Mouse (Mus musculus) myocyte (in vitro differentiated cells): ENCODE results near the gene Cnot1.

Experiments used
- MAX ChIP-seq: IDR thresholded peaks from one replicate; pipeline ENCODE4 v1.6.1; 2011; ENCODE audit warnings: low read depth, mild to moderate bottlenecking, control low read depth
- POLR2AphosphoS2 ChIP-seq: IDR thresholded peaks from one replicate; pipeline ENCODE4 v1.6.1; 2011; ENCODE audit warnings: low read depth, control low read depth; ENCODE audit not compliant: insufficient read length
- TCF12 ChIP-seq: IDR thresholded peaks from one replicate; pipeline ENCODE4 v1.6.1; 2011; ENCODE audit warnings: mild to moderate bottlenecking, control low read depth; ENCODE audit not compliant: poor library complexity, insufficient read depth, severe bottlenecking

DNA sequence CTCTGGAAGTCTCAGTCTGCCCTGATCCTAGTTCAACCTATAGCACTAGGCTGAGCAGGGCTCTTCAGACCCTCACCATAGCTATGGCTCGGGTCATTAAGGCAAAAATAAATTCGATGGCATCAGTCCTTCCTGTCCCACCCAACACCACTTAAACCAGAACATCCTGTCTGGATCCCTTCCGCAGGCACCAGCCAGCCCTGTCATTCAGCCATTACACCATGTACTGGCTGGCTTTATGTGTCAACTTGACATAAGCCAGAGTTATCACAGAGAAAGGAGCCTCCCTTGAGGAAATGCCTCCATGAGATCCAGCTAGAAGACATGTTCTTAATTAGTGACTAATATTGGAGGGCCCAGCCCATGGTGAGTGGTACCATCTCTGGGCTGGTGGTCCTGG lies 15.4 kb upstream of the Cnot1 start:
- TF ChIP-seq POLR2AphosphoS2, result no peak
- TF ChIP-seq TCF12, result no peak
- no peak for TF ChIP-seq MAX
